Mouse (Mus musculus) testis, adult 2 months (tissue): Measurements from ENCODE around the gene Hist2h2ab.

Experiments
- CTCF ChIP-seq: fragments of 200-500 bp; IDR thresholded peaks from 2 replicates; pipeline ENCODE4 v1.5.1; 2012; ENCODE audit warnings: low read depth, mild to moderate bottlenecking, inconsistent platforms, low read length, moderate library complexity; ENCODE audit not compliant: control insufficient read depth, insufficient read depth, insufficient replicate concordance
- POLR2A ChIP-seq: fragments of 200-500 bp; IDR thresholded peaks from 2 replicates; pipeline ENCODE4 v1.6.1; 2012; ENCODE audit warnings: low read depth, mild to moderate bottlenecking, inconsistent platforms, low read length, moderate library complexity; ENCODE audit not compliant: control insufficient read depth

- TF ChIP-seq CTCF (no peak), POLR2A (no peak)
These were observed 5.8 kb downstream of the Hist2h2ab start for GRCm38 (mm10) chr3:96225421-96225820.
